Mouse (Mus musculus) testis, adult 2 months (tissue): ENCODE measurements around the gene 6330409D20Rik.

Experiments
- CTCF ChIP-seq: fragments of 200-500 bp; IDR thresholded peaks from 2 replicates; pipeline ENCODE4 v1.5.1; 2012; ENCODE audit warnings: low read depth, mild to moderate bottlenecking, inconsistent platforms, low read length, moderate library complexity; ENCODE audit not compliant: control insufficient read depth, insufficient read depth, insufficient replicate concordance
- POLR2A ChIP-seq: fragments of 200-500 bp; IDR thresholded peaks from 2 replicates; pipeline ENCODE4 v1.6.1; 2012; ENCODE audit warnings: low read depth, mild to moderate bottlenecking, inconsistent platforms, low read length, moderate library complexity; ENCODE audit not compliant: control insufficient read depth

DNA sequence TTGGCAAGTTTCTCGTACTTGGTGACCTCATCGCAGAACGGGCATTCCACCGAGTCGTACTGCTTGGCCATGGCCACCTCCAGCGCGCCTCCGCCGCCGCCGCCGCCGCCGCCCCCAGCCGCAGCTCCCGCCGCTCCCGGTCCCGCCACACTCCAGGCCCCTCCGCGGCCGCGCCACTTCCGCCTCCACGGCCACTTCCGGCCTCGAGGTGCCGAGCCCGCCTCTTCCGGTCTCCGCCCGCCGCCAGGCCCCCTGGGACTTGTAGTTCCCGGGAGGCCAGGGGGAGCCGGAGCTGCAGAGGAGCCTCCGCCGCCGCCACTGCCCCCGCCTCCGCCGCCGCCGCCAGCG, 28.3 kb downstream of the 6330409D20Rik start:
- TF ChIP-seq CTCF (no peak), POLR2A (no peak; the same call in 1 of the 2 replicates)
